Mouse (Mus musculus) MEL (cell line): ENCODE measurements around the gene Fam213b. TPM values are rescaled to one million over a fixed set of nuclear protein-coding genes. Genes with fewer than 3 reads are reported as not detected.
A peak's percentile ranks its signal among the peaks of the same experiment; 100 is the strongest.

Source experiments
- DNase-seq: peaks from one replicate; pipeline ENCODE4 v3.0.0; 2011; ENCODE audit warnings: low read depth, low spot score
- H3K27ac ChIP-seq: 2 replicates; pipeline ENCODE4 v1.5.1; 2012; ENCODE audit warnings: low read depth, mild to moderate bottlenecking, control low read depth, low read length, moderate library complexity; ENCODE audit not compliant: control insufficient read depth
- H3K27me3 ChIP-seq, 2 experiments: fragments of 150-350 bp in 1 of 2; sonication (generic) in 1 of 2; 2 replicates each; pipeline ENCODE4 v1.6.1; 2012; ENCODE audit warnings: low read length in 2 of 2, mild to moderate bottlenecking in 2 of 2, improper control_type of control experiment in 1 of 2, moderate library complexity in 1 of 2; ENCODE audit not compliant: insufficient read depth in 2 of 2, control insufficient read depth in 1 of 2
- H3K36me3 ChIP-seq, 2 experiments: 2 replicates each; pipeline ENCODE4 v1.6.1; 2012 to 2014; ENCODE audit warnings: low read length in 2 of 2, improper control_type of control experiment in 1 of 2, inconsistent platforms in 1 of 2, mild to moderate bottlenecking in 1 of 2; ENCODE audit not compliant: insufficient read depth in 2 of 2, control insufficient read depth in 1 of 2
- H3K4me1 ChIP-seq, 2 experiments: fragments of 150-350 bp in 1 of 2; sonication (generic) in 1 of 2; 2 replicates each; pipeline ENCODE4 v1.6.1; 2012; ENCODE audit warnings: low read length in 2 of 2, improper control_type of control experiment in 1 of 2, mild to moderate bottlenecking in 1 of 2; ENCODE audit not compliant: insufficient read depth in 2 of 2, control insufficient read depth in 1 of 2
- H3K4me3 ChIP-seq, 2 experiments: fragments of 150-350 bp in 1 of 2; sonication (generic) in 1 of 2; 2 replicates each; pipeline ENCODE4 v1.5.1; 2012; ENCODE audit warnings: low read depth in 2 of 2, low read length in 2 of 2, mild to moderate bottlenecking in 2 of 2, moderate library complexity in 2 of 2, control low read depth in 1 of 2, improper control_type of control experiment in 1 of 2; ENCODE audit not compliant: control insufficient read depth in 1 of 2, insufficient read depth in 1 of 2
- H3K79me2 ChIP-seq: 2 replicates; pipeline ENCODE4 v1.6.1; 2012; ENCODE audit warnings: mild to moderate bottlenecking, low read length, moderate library complexity; ENCODE audit not compliant: control insufficient read depth, poor library complexity, insufficient read depth
- H3K9ac ChIP-seq: 2 replicates; pipeline ENCODE4 v1.6.1; 2012; ENCODE audit warnings: low read depth, mild to moderate bottlenecking, control low read depth, low read length, moderate library complexity; ENCODE audit not compliant: control insufficient read depth, poor library complexity, severe bottlenecking
- H3K9me3 ChIP-seq: fragments of 150-350 bp; sonication (generic); replicated peaks from 2 replicates; pipeline ENCODE4 v1.6.1; 2012; ENCODE audit warnings: mild to moderate bottlenecking, low read length, improper control_type of control experiment, moderate library complexity; ENCODE audit not compliant: insufficient read depth
- CHD1 ChIP-seq: IDR thresholded peaks from 2 replicates; pipeline ENCODE4 v1.6.1; 2012; ENCODE audit warnings: low read depth, mild to moderate bottlenecking, inconsistent platforms, low read length, improper control_type of control experiment
- CHD2 ChIP-seq: IDR thresholded peaks from 2 replicates; pipeline ENCODE4 v1.6.1; 2011; ENCODE audit warnings: low read length, improper control_type of control experiment
- E2F4 ChIP-seq: IDR thresholded peaks from 2 replicates; pipeline ENCODE4 v1.6.1; 2011; ENCODE audit warnings: low read depth, low read length, improper control_type of control experiment, borderline replicate concordance
- ELF1 ChIP-seq: IDR thresholded peaks from 2 replicates; pipeline ENCODE4 v1.6.1; 2014; ENCODE audit warnings: low read depth, mild to moderate bottlenecking, inconsistent platforms, low read length, improper control_type of control experiment, moderate library complexity
- GABPA ChIP-seq: IDR thresholded peaks from 2 replicates; pipeline ENCODE4 v1.6.1; 2012; ENCODE audit warnings: low read depth, mild to moderate bottlenecking, inconsistent platforms, low read length, improper control_type of control experiment, moderate library complexity
- HCFC1 ChIP-seq: IDR thresholded peaks from 2 replicates; pipeline ENCODE4 v1.6.1; 2012; ENCODE audit warnings: low read depth, mild to moderate bottlenecking, inconsistent platforms, low read length, improper control_type of control experiment, moderate library complexity
- JUND ChIP-seq: IDR thresholded peaks from 2 replicates; pipeline ENCODE4 v1.6.1; 2011; ENCODE audit warnings: low read depth, mild to moderate bottlenecking, improper control_type of control experiment, low read length
- KAT2A ChIP-seq: conservative IDR thresholded peaks from 2 replicates; pipeline ENCODE4 v1.6.1; 2012; ENCODE audit warnings: low read depth, low read length, improper control_type of control experiment, inconsistent platforms
- MAFK ChIP-seq: IDR thresholded peaks from 2 replicates; pipeline ENCODE4 v1.6.1; 2011; ENCODE audit warnings: low read depth, mild to moderate bottlenecking, low read length, improper control_type of control experiment, borderline replicate concordance
- MAX ChIP-seq: IDR thresholded peaks from 2 replicates; pipeline ENCODE4 v1.6.1; 2011; ENCODE audit warnings: low read length, improper control_type of control experiment
- MEF2A ChIP-seq: IDR thresholded peaks from 2 replicates; pipeline ENCODE4 v1.6.1; 2014; ENCODE audit warnings: low read depth, mild to moderate bottlenecking, inconsistent platforms, low read length, improper control_type of control experiment; ENCODE audit not compliant: poor library complexity, insufficient replicate concordance, severe bottlenecking; ENCODE audit errors: extremely low read depth
- MXI1 ChIP-seq: IDR thresholded peaks from 2 replicates; pipeline ENCODE4 v1.6.1; 2011; ENCODE audit warnings: mild to moderate bottlenecking, low read depth, low read length, improper control_type of control experiment
- NRF1 ChIP-seq: IDR thresholded peaks from 2 replicates; pipeline ENCODE4 v1.6.1; 2014; ENCODE audit warnings: low read depth, mild to moderate bottlenecking, inconsistent platforms, low read length, improper control_type of control experiment, moderate library complexity; ENCODE audit not compliant: poor library complexity, insufficient read depth, severe bottlenecking
- POLR2A ChIP-seq, 2 experiments: IDR thresholded peaks; 2 replicates each; pipeline ENCODE4 v1.6.1; 2011 to 2012; ENCODE audit warnings: low read length in 2 of 2, mild to moderate bottlenecking in 2 of 2, control low read depth in 1 of 2, improper control_type of control experiment in 1 of 2, low read depth in 1 of 2, moderate library complexity in 1 of 2; ENCODE audit not compliant: control insufficient read depth in 1 of 2, insufficient read depth in 1 of 2, poor library complexity in 1 of 2
- POLR2AphosphoS5 ChIP-seq: IDR thresholded peaks from 2 replicates; pipeline ENCODE4 v1.6.1; 2012; ENCODE audit warnings: low read depth, borderline replicate concordance, mild to moderate bottlenecking, inconsistent platforms, low read length, moderate library complexity, mixed read lengths
- RAD21 ChIP-seq: IDR thresholded peaks from 2 replicates; pipeline ENCODE4 v1.6.1; 2011; ENCODE audit warnings: mild to moderate bottlenecking, low read depth, low read length, improper control_type of control experiment
- RCOR1 ChIP-seq: IDR thresholded peaks from 2 replicates; pipeline ENCODE4 v1.6.1; 2012; ENCODE audit warnings: low read depth, mild to moderate bottlenecking, inconsistent platforms, low read length, improper control_type of control experiment
- SIN3A ChIP-seq: IDR thresholded peaks from 2 replicates; pipeline ENCODE4 v1.6.1; 2012; ENCODE audit warnings: low read length, improper control_type of control experiment, inconsistent platforms
- SMC3 ChIP-seq: IDR thresholded peaks from 2 replicates; pipeline ENCODE4 v1.6.1; 2011; ENCODE audit warnings: low read depth, low read length, improper control_type of control experiment
- TAL1 ChIP-seq: IDR thresholded peaks from 2 replicates; pipeline ENCODE4 v1.6.1; 2012; ENCODE audit warnings: mild to moderate bottlenecking, inconsistent platforms, low read length, moderate library complexity, mixed read lengths
- TBP ChIP-seq: IDR thresholded peaks from 2 replicates; pipeline ENCODE4 v1.8.0; 2011; ENCODE audit warnings: low read depth, low read length, improper control_type of control experiment
- UBTF ChIP-seq: IDR thresholded peaks from 2 replicates; pipeline ENCODE4 v1.6.1; 2012; ENCODE audit warnings: low read depth, mild to moderate bottlenecking, inconsistent platforms, low read length, improper control_type of control experiment, moderate library complexity, borderline replicate concordance; ENCODE audit not compliant: insufficient read depth
- USF1 ChIP-seq: IDR thresholded peaks from 2 replicates; pipeline ENCODE4 v1.6.1; 2014; ENCODE audit warnings: low read depth, mild to moderate bottlenecking, inconsistent platforms, low read length, improper control_type of control experiment, moderate library complexity
- ZC3H11A ChIP-seq: IDR thresholded peaks from 2 replicates; pipeline ENCODE4 v1.6.1; 2012; ENCODE audit warnings: low read depth, mild to moderate bottlenecking, inconsistent platforms, low read length, improper control_type of control experiment
- polyA plus RNA-seq, 2 experiments: library from polyadenylated mRNA; stranded (reverse) in 1 of 2; unstranded in 1 of 2; fragments of >175 nt in 1 of 2; fragments of >200 nt in 1 of 2; gene quantifications; 2 replicates each; pipeline versions ENCODE4 v1.2.1 to v1.2.4; 2012; ENCODE audit warnings: low replicate concordance in 2 of 2, low read depth in 1 of 2; ENCODE audit not compliant: insufficient read length in 2 of 2, insufficient read depth in 1 of 2, missing spikeins in 1 of 2
- total RNA-seq: library from RNA; depleted of rRNA; stranded (reverse); fragments of 300-350 nt; gene quantifications from 2 replicates; pipeline ENCODE4 v1.2.3, GENCODE M21; 2012

The Fam213b gene
- total and polyA plus RNA-seq, 3 experiments: not detected

GRCm38 (mm10) chr4:154885416-154885815 is 13.5 kb downstream of the Fam213b start:
- H3K27ac ChIP-seq: no peak overlapping the region
- no peak overlapping the region for H3K9ac ChIP-seq
- H3K4me3 ChIP-seq: no peak overlapping the region
- H3K36me3 ChIP-seq: peaks cover 0 to 3% of the 10 kb centered on the region in 2 experiments; a peak in 1 of 4 replicates
- H3K27me3 ChIP-seq: no peaks in the 10 kb centered on the region
- no peaks in the 10 kb centered on the region for H3K9me3 ChIP-seq
- no peak for DNase-seq
- no peak for TF ChIP-seq ELF1
- no peak for TF ChIP-seq E2F4
- no peak for TF ChIP-seq POLR2AphosphoS5
- TF ChIP-seq RAD21: no peak
- no peak for TF ChIP-seq TAL1
- TF ChIP-seq MAX: no peak
- no peak for TF ChIP-seq SMC3
- no peak for TF ChIP-seq CHD2
- TF ChIP-seq TBP: no peak
- TF ChIP-seq MAFK: no peak
- no peak for TF ChIP-seq MXI1
- TF ChIP-seq POLR2A (IDR thresholded peaks at IDR 0.05; ENCODE audit: control insufficient read depth in 1 of 2, insufficient read depth in 1 of 2, low read depth in 1 of 2, low read length in 2 of 2, poor library complexity in 1 of 2): no peak
- no peaks in the 10 kb centered on the region for H3K79me2 ChIP-seq
- peaks cover 0 to 6% of the 10 kb centered on the region in 2 experiments; a peak in 3 of 4 replicates for H3K4me1 ChIP-seq

- H3K27ac ChIP-seq: no peak overlapping the region
- peaks cover 0 to 3% of the 10 kb centered on the region in 2 experiments; a peak in 1 of 4 replicates for H3K36me3 ChIP-seq
- H3K79me2 ChIP-seq: no peaks in the 10 kb centered on the region
- TF ChIP-seq GABPA: no peak
- no peak for TF ChIP-seq NRF1
- H3K9me3 ChIP-seq: no peaks in the 10 kb centered on the region
- no peak overlapping the region for H3K4me3 ChIP-seq
- peaks cover 0 to 9% of the 10 kb centered on the region in 2 experiments; a peak in 3 of 4 replicates for H3K4me1 ChIP-seq
- H3K27me3 ChIP-seq: no peaks in the 10 kb centered on the region
- no peak overlapping the region for H3K9ac ChIP-seq
- DNase-seq: peak; percentile 30
These were observed 16.8 kb downstream of the Fam213b start for GRCm38 (mm10) chr4:154882014-154882659.

- Histone ChIP-seq H3K9me3 (no peaks in the 10 kb centered on the region), H3K4me3 (peak overlapping the region in 1 of 2 experiments; percentile 33; a peak in 1 of 4 replicates), H3K36me3 (peaks cover 0 to 3% of the 10 kb centered on the region in 2 experiments; a peak in 1 of 4 replicates), H3K27me3 (no peaks in the 10 kb centered on the region; a peak in 1 of 4 replicates), H3K79me2 (no peaks in the 10 kb centered on the region), H3K4me1 (peaks cover 0 to 9% of the 10 kb centered on the region in 2 experiments; a peak in 3 of 4 replicates), H3K27ac (no peak overlapping the region; the same call in 1 of the 2 replicates), H3K9ac (no peak overlapping the region)
- peak; percentile 85 for DNase-seq
- TF ChIP-seq UBTF (no peak), JUND (no peak), ELF1 (no peak), ZC3H11A (no peak), HCFC1 (no peak), MEF2A (no peak), KAT2A (no peak), POLR2AphosphoS5 (no peak), USF1 (no peak), CHD1 (no peak), RAD21 (no peak), SIN3A (peak; percentile 72), RCOR1 (peak; percentile 33; the same call in 1 of the 2 replicates)
These were observed 18.2 kb downstream of the Fam213b start for GRCm38 (mm10) chr4:154880730-154881129.
